Mouse (Mus musculus): Measurements from ENCODE around the gene Mtpn. TPM values are rescaled to one million over a fixed set of nuclear protein-coding genes. Genes with fewer than 3 reads are reported as not detected.

Mtpn gene
- polyA plus RNA-seq, 1 experiment from 2014 or later, result 167 TPM

- H3K4me2 ChIP-seq (ENCODE audit: low read depth, low read length), result no peak overlapping the region
- H3K27ac ChIP-seq (ENCODE audit: low read length), result no peak overlapping the region
- no peak overlapping the region for H3K9ac ChIP-seq (ENCODE audit: low read length)
- H3K4me1 ChIP-seq (ENCODE audit: control insufficient read depth, insufficient read depth, low read length), result no peaks in the 10 kb centered on the region
- no peaks in the 10 kb centered on the region for H3K9me3 ChIP-seq (replicated peaks; ENCODE audit: control insufficient read depth, low read length)
- H3K4me3 ChIP-seq (replicated peaks; ENCODE audit: low read length), result no peak overlapping the region
- H3K36me3 ChIP-seq (ENCODE audit: control insufficient read depth, insufficient read depth, low read length), result 0 out of 2 replicates have a peak, but pooled peaks cover 6% of the 10 kb centered on the region
- no peaks in the 10 kb centered on the region for H3K27me3 ChIP-seq (ENCODE audit: control insufficient read depth, insufficient read depth, low read length)
- ATAC-seq (ENCODE audit: insufficient read depth, low FRiP score), result no peak
These were observed 26.3 kb downstream of the Mtpn start for GRCm38 (mm10) chr6:35513362-35513761.

DNA sequence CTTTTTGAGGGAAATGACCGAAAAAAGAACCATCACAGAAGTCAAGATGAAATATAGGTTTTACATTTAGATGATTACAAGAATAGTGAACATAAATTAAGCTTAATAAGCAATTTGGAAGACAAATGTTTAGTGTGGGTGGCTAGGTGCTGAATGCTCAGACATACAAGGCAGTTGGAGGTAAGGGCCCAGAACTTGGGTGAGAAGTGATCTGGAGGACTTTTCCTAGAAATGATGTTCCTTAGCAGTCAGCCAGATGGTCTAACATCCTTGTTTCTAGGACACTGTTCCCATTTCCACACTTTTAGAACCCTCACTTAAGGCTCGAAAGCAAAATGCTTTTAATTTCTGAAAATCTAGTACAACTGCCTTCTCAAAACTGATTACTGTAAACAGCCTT lies 34.9 kb downstream of the Mtpn start:
- no peak overlapping the region for H3K27ac ChIP-seq (ENCODE audit: low read length)
- 85% methylated on average over 2 of the region's 2 CpGs for WGBS
- no peaks in the 10 kb centered on the region for H3K27me3 ChIP-seq (ENCODE audit: control insufficient read depth, insufficient read depth, low read length)
- H3K4me1 ChIP-seq (ENCODE audit: control insufficient read depth, insufficient read depth, low read length), result no peaks in the 10 kb centered on the region
- ATAC-seq (ENCODE audit: insufficient read depth, low FRiP score), result no peak
- no peaks in the 10 kb centered on the region for H3K9me3 ChIP-seq (replicated peaks; ENCODE audit: control insufficient read depth, low read length)
- no peak overlapping the region for H3K4me3 ChIP-seq (replicated peaks; ENCODE audit: low read length)
- no peaks in the 10 kb centered on the region for H3K36me3 ChIP-seq (ENCODE audit: control insufficient read depth, insufficient read depth, low read length)
- H3K9ac ChIP-seq (ENCODE audit: low read length), result no peak overlapping the region
- no peak overlapping the region for H3K4me2 ChIP-seq (ENCODE audit: low read depth, low read length)

DNA sequence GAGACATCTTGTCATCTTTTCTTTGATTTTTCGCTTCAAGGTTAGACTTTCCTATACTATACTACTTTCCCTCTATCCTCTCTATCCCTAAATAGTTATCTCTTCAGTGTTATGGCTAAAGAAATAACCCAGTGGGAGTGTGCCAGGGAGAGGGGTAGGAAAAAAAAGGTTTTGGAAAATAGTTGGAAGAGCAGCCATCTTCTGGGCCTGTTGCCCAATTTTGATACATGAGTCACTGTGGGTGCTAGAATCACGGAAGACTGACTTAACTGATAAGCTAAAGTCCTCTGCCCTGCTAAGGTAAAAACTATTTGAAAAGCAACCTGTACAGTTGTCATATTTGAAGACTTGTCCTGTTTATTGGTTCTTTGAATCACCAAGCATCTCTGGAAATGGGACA lies 36.8 kb downstream of the Mtpn start:
- H3K9me3 ChIP-seq (replicated peaks; ENCODE audit: control insufficient read depth, low read length), result no peaks in the 10 kb centered on the region
- no peak for ATAC-seq (ENCODE audit: insufficient read depth, low FRiP score)
- H3K36me3 ChIP-seq (ENCODE audit: control insufficient read depth, insufficient read depth, low read length), result no peaks in the 10 kb centered on the region
- H3K27me3 ChIP-seq (ENCODE audit: control insufficient read depth, insufficient read depth, low read length), result no peaks in the 10 kb centered on the region
- no peak overlapping the region for H3K27ac ChIP-seq (ENCODE audit: low read length)
- H3K4me3 ChIP-seq (replicated peaks; ENCODE audit: low read length), result no peak overlapping the region
- H3K4me2 ChIP-seq (ENCODE audit: low read depth, low read length), result no peak overlapping the region
- WGBS, result 84% methylated on average over 2 of the region's 2 CpGs
- no peaks in the 10 kb centered on the region for H3K4me1 ChIP-seq (ENCODE audit: control insufficient read depth, insufficient read depth, low read length)
- no peak overlapping the region for H3K9ac ChIP-seq (ENCODE audit: low read length)

- ATAC-seq (ENCODE audit: insufficient read depth, low FRiP score), result no peak
- H3K27ac ChIP-seq (ENCODE audit: low read length), result no peak overlapping the region
- no peaks in the 10 kb centered on the region for H3K36me3 ChIP-seq (ENCODE audit: control insufficient read depth, insufficient read depth, low read length)
- H3K27me3 ChIP-seq (ENCODE audit: control insufficient read depth, insufficient read depth, low read length), result no peaks in the 10 kb centered on the region
- H3K9ac ChIP-seq (ENCODE audit: low read length), result no peak overlapping the region
- no peak overlapping the region for H3K4me3 ChIP-seq (replicated peaks; ENCODE audit: low read length)
- WGBS, result 91% methylated on average over 5 of the region's 5 CpGs
- H3K4me2 ChIP-seq (ENCODE audit: low read depth, low read length), result no peak overlapping the region
- no peaks in the 10 kb centered on the region for H3K4me1 ChIP-seq (ENCODE audit: control insufficient read depth, insufficient read depth, low read length)
- H3K9me3 ChIP-seq (replicated peaks; ENCODE audit: control insufficient read depth, low read length), result no peaks in the 10 kb centered on the region
These were observed 39.6 kb downstream of the Mtpn start for GRCm38 (mm10) chr6:35499978-35500667.

GRCm38 (mm10) chr6:35497406-35497805 lies 42.3 kb downstream of the Mtpn start:
- 92% methylated on average over 4 of the region's 4 CpGs for WGBS
- H3K4me1 ChIP-seq (ENCODE audit: control insufficient read depth, insufficient read depth, low read length), result no peaks in the 10 kb centered on the region
- H3K9me3 ChIP-seq (replicated peaks; ENCODE audit: control insufficient read depth, low read length), result no peaks in the 10 kb centered on the region
- ATAC-seq (ENCODE audit: insufficient read depth, low FRiP score), result no peak
- no peak overlapping the region for H3K4me3 ChIP-seq (replicated peaks; ENCODE audit: low read length)
- H3K9ac ChIP-seq (ENCODE audit: low read length), result no peak overlapping the region
- no peaks in the 10 kb centered on the region for H3K27me3 ChIP-seq (ENCODE audit: control insufficient read depth, insufficient read depth, low read length)
- no peak overlapping the region for H3K4me2 ChIP-seq (ENCODE audit: low read depth, low read length)
- no peaks in the 10 kb centered on the region for H3K36me3 ChIP-seq (ENCODE audit: control insufficient read depth, insufficient read depth, low read length)
- no peak overlapping the region for H3K27ac ChIP-seq (ENCODE audit: low read length)

DNA sequence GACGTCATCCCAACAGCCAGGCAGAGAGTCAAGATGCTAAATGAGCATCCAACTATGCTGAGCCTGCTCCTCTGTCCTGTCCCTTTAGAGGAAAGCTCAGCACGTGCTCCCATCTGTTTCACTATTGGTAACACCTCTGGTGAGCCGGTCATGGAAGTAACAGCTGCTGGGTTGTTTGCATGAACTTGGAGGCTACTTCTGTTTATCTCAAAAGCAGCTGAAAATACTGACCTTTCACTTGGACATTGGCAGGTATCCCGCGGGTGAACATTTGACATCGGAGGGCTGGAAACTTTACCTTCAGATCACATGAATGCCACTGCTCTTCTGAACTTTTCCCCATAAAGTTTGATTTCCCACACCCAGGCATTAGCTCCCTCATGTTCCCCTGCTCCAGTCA lies 45.8 kb downstream of the Mtpn start:
- Histone ChIP-seq H3K4me1 (ENCODE audit: control insufficient read depth, insufficient read depth, low read length) (no peaks in the 10 kb centered on the region), H3K9ac (ENCODE audit: low read length) (no peak overlapping the region), H3K4me3 (replicated peaks; ENCODE audit: low read length) (no peak overlapping the region), H3K27ac (ENCODE audit: low read length) (no peak overlapping the region), H3K27me3 (ENCODE audit: control insufficient read depth, insufficient read depth, low read length) (no peaks in the 10 kb centered on the region), H3K36me3 (ENCODE audit: control insufficient read depth, insufficient read depth, low read length) (no peaks in the 10 kb centered on the region), H3K4me2 (ENCODE audit: low read depth, low read length) (no peak overlapping the region), H3K9me3 (replicated peaks; ENCODE audit: control insufficient read depth, low read length) (no peaks in the 10 kb centered on the region)
- no peak for ATAC-seq (ENCODE audit: insufficient read depth, low FRiP score)
- WGBS, result 78% methylated on average over 6 of the region's 6 CpGs

DNA sequence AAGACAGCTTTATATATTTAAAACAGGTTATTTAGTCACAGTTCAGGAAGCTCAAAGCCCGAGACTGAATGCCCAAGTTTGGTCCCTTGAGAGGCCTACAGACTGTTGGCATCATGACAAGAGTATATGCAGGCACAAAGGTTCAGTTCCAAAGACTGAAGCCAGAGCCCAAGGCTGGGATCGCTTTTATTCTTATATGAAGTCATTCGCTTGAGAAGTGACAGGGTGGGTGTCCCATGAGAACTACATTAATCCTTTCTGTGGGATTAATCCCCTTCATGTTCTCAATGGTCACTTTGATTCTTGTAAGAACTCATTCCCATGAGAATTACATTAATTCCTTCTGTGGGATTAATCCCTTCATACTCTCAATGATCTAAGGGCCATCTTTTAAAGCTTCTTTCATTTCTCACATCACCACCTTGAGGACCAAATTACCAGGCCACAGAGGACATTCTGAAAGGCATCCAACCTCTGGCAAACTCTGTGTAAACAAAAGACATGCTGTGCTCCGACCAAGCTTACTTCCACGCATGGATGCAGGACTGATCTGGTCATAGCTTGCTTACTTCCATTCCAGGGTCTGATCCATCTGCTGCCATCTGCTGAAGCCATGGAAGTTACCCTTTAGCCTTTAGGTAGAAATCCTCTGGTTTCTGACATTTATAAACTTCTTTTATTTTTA lies 59.9 kb downstream of the Mtpn start:
- no peak overlapping the region for H3K4me2 ChIP-seq (ENCODE audit: low read depth, low read length)
- no peaks in the 10 kb centered on the region for H3K9me3 ChIP-seq (replicated peaks; ENCODE audit: control insufficient read depth, low read length)
- H3K36me3 ChIP-seq (ENCODE audit: control insufficient read depth, insufficient read depth, low read length), result no peaks in the 10 kb centered on the region
- no peak overlapping the region for H3K27ac ChIP-seq (ENCODE audit: low read length)
- 71% methylated on average over 5 of the region's 5 CpGs for WGBS
- H3K4me3 ChIP-seq (replicated peaks; ENCODE audit: low read length), result no peak overlapping the region
- H3K27me3 ChIP-seq (ENCODE audit: control insufficient read depth, insufficient read depth, low read length), result no peaks in the 10 kb centered on the region
- no peaks in the 10 kb centered on the region for H3K4me1 ChIP-seq (ENCODE audit: control insufficient read depth, insufficient read depth, low read length)
- ATAC-seq (ENCODE audit: insufficient read depth, low FRiP score), result no peak
- no peak overlapping the region for H3K9ac ChIP-seq (ENCODE audit: low read length)

DNA sequence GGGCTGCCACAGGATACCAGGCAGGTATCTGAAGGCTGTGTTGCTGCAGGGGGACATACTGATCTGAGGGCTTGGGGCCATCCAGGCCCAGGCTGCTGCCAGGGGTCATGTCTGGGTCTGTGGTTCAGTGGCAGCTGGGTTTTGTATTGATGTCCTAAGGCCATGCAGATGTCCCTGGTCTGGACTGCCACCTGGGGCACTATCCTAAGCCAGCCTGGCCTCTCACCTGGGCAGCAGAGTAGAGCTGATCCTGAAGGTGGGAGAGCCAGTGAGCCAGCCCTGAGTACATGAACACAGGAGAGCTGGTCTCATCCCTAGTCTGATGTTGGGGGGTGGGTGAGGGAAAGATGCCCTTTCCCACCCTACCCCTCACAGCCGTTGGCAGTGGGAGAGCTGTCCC lies 62.9 kb downstream of the Mtpn start:
- Histone ChIP-seq H3K36me3 (ENCODE audit: control insufficient read depth, insufficient read depth, low read length) (no peaks in the 10 kb centered on the region), H3K9me3 (replicated peaks; ENCODE audit: control insufficient read depth, low read length) (no peaks in the 10 kb centered on the region), H3K4me1 (ENCODE audit: control insufficient read depth, insufficient read depth, low read length) (no peaks in the 10 kb centered on the region), H3K27ac (ENCODE audit: low read length) (no peak overlapping the region), H3K4me3 (replicated peaks; ENCODE audit: low read length) (no peak overlapping the region), H3K9ac (ENCODE audit: low read length) (no peak overlapping the region), H3K27me3 (ENCODE audit: control insufficient read depth, insufficient read depth, low read length) (no peaks in the 10 kb centered on the region), H3K4me2 (ENCODE audit: low read depth, low read length) (no peak overlapping the region)
- 76% methylated on average over 1 of the region's 1 CpGs for WGBS
- ATAC-seq (ENCODE audit: insufficient read depth, low FRiP score), result no peak

DNA sequence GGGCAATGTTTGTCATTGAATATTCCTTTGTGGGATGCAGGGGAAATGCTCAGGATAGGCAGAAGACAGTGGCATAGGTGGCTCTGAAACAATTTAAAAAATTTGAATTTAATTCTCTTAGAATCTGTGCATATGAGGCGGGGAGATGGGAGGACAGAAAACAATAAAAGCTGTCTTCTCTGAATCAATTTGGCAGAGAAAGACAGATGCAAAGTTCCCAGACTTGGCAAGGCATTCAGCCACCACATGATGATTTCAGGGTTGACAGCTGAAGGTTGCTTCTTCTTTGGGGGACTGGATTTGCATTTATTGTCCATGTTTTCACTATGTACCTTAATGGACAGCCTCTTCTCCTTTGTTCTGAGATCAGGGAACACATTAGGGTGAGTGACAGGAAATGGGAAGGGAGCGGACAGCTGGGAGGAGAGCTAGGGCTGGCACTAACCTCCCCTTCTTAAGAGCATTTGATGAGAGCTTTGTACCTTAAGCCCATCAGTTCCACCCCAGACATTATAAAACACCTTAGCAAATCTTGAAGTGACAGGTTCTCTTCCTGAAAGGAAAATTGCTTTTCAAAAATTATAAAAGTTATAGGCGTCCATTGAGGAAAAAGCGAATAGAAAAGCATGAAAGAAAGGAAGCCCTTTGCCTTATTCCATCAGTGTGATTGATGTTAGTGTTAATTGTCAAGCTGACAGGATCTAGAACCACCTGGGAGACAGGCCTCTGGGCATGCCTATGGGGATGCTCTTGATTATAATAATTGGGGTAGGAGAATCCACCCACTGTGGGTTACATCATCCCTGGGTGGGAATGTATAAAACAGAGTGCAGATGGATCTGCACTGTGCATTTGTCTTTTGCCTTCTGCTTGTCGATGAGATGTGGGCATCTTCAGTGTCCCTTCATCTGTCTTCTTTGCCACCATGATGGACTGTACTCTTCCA lies 76.0 kb downstream of the Mtpn start:
- Histone ChIP-seq H3K4me3 (replicated peaks; ENCODE audit: low read length) (no peak overlapping the region), H3K36me3 (ENCODE audit: control insufficient read depth, insufficient read depth, low read length) (no peaks in the 10 kb centered on the region), H3K4me1 (ENCODE audit: control insufficient read depth, insufficient read depth, low read length) (no peaks in the 10 kb centered on the region), H3K4me2 (ENCODE audit: low read depth, low read length) (no peak overlapping the region), H3K9ac (ENCODE audit: low read length) (no peak overlapping the region), H3K27ac (ENCODE audit: low read length) (no peak overlapping the region), H3K9me3 (replicated peaks; ENCODE audit: control insufficient read depth, low read length) (no peaks in the 10 kb centered on the region), H3K27me3 (ENCODE audit: control insufficient read depth, insufficient read depth, low read length) (no peaks in the 10 kb centered on the region)
- WGBS, result 73% methylated on average over 5 of the region's 5 CpGs
- ATAC-seq (ENCODE audit: insufficient read depth, low FRiP score), result no peak
